Mouse (Mus musculus): ENCODE data around the gene Nlrp6. TPM values are rescaled to one million over a fixed set of nuclear protein-coding genes. Genes with fewer than 3 reads are reported as not detected.
"Not testable (repeated sequence)": the region's sequence is repeated elsewhere in the genome, so short reads cannot be mapped to it uniquely, and the experiment has no call there.

Gene Nlrp6
- total and polyA plus RNA-seq, 2 experiments from 2014 or later = 0.08 TPM; not detected in 1

DNA sequence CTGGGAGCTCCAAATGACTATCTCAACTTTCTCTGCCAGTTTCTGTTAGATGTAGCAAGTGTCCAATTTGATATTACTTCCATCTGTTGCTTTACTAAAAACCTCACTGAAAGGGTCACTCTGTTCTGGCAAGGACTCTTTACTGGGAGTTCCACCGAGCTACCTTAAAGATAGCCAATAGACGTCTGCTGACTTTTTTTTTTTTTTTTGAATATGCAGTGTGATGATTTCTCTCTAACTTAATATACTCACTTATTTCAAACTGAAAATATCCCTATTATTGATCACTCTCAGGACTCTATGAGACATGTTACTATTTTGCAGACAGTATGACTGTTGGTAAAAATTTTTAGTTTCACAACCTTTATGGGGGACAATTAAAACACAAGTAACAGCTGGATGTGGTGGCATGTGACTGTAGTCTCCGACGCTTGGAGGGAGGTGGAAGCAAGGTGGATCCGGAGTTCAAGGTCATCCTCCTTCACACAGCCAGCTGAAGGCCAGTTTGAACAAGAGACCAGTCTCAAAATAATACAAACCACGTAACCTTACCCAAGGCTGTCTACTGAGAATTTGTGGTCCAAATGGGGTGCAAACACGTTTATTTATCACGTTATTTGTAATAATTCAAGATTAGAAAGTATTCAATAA, 39.7 kb upstream of the Nlrp6 start:
- peak overlapping the region; percentile 86 for H3K27ac ChIP-seq (ENCODE audit: low read depth)
- H3K4me2 ChIP-seq (ENCODE audit: low read depth, low read length) = peak overlapping the region; percentile 89
- no peaks in the 10 kb centered on the region for H3K27me3 ChIP-seq (ENCODE audit: control insufficient read depth, insufficient read depth, low read length)
- peak overlapping the region; percentile 75 for H3K9ac ChIP-seq (replicated peaks; ENCODE audit: low read depth, low read length)
- DNase-seq (ENCODE audit: low spot score) (peak; percentile 48), ATAC-seq (ENCODE audit: insufficient read depth, low read depth) (0 out of 2 replicates have a peak, but pooled peaks have one; percentile 22)
- peaks cover 13% of the 10 kb centered on the region for H3K4me1 ChIP-seq (ENCODE audit: control insufficient read depth, insufficient read depth)
- no peaks in the 10 kb centered on the region for H3K9me3 ChIP-seq (replicated peaks; ENCODE audit: control insufficient read depth, low read length)
- H3K36me3 ChIP-seq (replicated peaks; ENCODE audit: control insufficient read depth, insufficient read depth, low read length) = peaks cover 33% of the 10 kb centered on the region
- H3K4me3 ChIP-seq (ENCODE audit: low read depth, low read length) = peak overlapping the region; percentile 96
- 6% methylated on average over 8 of the region's 8 CpGs for WGBS
- TF ChIP-seq CTCF (IDR thresholded peaks at IDR 0.05; ENCODE audit: low read depth) (no peak), EP300 (IDR thresholded peaks at IDR 0.05; ENCODE audit: low read depth) (no peak)

DNA sequence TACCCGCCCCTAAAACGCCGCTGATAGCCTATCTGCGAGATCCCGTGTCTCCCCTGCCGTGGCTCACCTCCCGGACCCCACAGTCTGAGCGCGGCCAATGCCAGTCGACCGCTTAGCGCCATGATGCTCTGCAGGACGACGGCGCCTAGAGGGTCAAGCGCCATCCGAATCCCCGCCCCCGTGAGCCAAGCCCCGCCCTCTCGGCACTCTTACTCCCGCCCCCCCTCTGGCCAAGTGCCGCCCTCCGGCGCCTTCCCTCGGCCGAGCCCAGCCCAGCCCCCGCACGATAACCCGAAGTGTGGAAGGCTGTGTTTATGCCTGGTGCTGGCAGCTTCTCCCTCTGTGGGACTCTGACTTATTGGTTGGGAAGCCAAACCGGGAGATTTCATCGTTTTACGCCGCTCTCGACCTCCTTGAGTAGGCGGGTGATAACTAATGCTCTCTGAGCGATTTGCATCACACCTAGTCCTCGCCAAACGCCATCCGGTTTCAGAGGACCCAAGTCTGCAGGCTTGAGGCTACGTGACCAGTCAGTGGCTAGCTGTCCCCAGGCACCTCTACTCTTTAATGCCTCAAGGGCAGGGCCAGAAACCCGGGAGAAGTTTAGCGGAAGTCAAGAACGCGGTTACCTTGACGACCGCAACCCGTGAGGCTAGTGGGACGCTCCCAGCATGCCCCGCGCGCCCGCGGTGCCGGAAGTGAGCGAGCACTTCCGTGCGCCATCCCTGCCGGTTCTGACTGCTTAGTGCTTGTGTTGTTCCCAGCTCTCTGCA, 38.8 kb upstream of the Nlrp6 start, which contains the start of the genes Psmd13 and Sirt3:
TSS of gene Psmd13 (plus strand) at position 273 of the 773 bp plus-strand sequence.
TSS of gene Sirt3 (minus strand) at position 614 of the 773 bp plus-strand sequence.
- ATAC-seq (ENCODE audit: insufficient read depth, low read depth) (peak; percentile 96), DNase-seq (ENCODE audit: low spot score) (peak; percentile 93)
- peaks cover 33% of the 10 kb centered on the region for H3K36me3 ChIP-seq (replicated peaks; ENCODE audit: control insufficient read depth, insufficient read depth, low read length)
- H3K27ac ChIP-seq (ENCODE audit: low read depth) = peak within 1 kb of the TSS; percentile 86
- under 1% methylated on average over 59 of the region's 59 CpGs for WGBS
- H3K9ac ChIP-seq (replicated peaks; ENCODE audit: low read depth, low read length) = peak within 1 kb of the TSS; percentile 75
- no peaks in the 10 kb centered on the region for H3K9me3 ChIP-seq (replicated peaks; ENCODE audit: control insufficient read depth, low read length)
- TF ChIP-seq CTCF (IDR thresholded peaks at IDR 0.05; ENCODE audit: low read depth) = no peak; the same call in 1 of the 2 replicates
- peak; percentile 43; the same call in 1 of the 2 replicates for TF ChIP-seq EP300 (IDR thresholded peaks at IDR 0.05; ENCODE audit: low read depth)
- peaks cover 13% of the 10 kb centered on the region for H3K4me1 ChIP-seq (ENCODE audit: control insufficient read depth, insufficient read depth)
- peak within 1 kb of the TSS; percentile 89 for H3K4me2 ChIP-seq (ENCODE audit: low read depth, low read length)
- no peaks in the 10 kb centered on the region for H3K27me3 ChIP-seq (ENCODE audit: control insufficient read depth, insufficient read depth, low read length)
- H3K4me3 ChIP-seq (ENCODE audit: low read depth, low read length) = peak within 1 kb of the TSS; percentile 96

GRCm38 (mm10) chr7:140882469-140882803, 38.3 kb upstream of the Nlrp6 start:
- TF ChIP-seq EP300 (IDR thresholded peaks at IDR 0.05; ENCODE audit: low read depth) (no peak), CTCF (IDR thresholded peaks at IDR 0.05; ENCODE audit: low read depth) (no peak)
- peak overlapping the region; percentile 86 for H3K27ac ChIP-seq (ENCODE audit: low read depth)
- peaks cover 33% of the 10 kb centered on the region for H3K36me3 ChIP-seq (replicated peaks; ENCODE audit: control insufficient read depth, insufficient read depth, low read length)
- H3K9me3 ChIP-seq (replicated peaks; ENCODE audit: control insufficient read depth, low read length) = no peaks in the 10 kb centered on the region
- H3K4me2 ChIP-seq (ENCODE audit: low read depth, low read length) = peak overlapping the region; percentile 89
- peak; percentile 19 for ATAC-seq (ENCODE audit: insufficient read depth, low read depth)
- H3K4me3 ChIP-seq (ENCODE audit: low read depth, low read length) = peak overlapping the region; percentile 96
- WGBS = under 1% methylated on average over 12 of the region's 12 CpGs
- DNase-seq (ENCODE audit: low spot score) = peak; percentile 13
- H3K9ac ChIP-seq (replicated peaks; ENCODE audit: low read depth, low read length) = peak overlapping the region; percentile 75
- peaks cover 13% of the 10 kb centered on the region for H3K4me1 ChIP-seq (ENCODE audit: control insufficient read depth, insufficient read depth)
- H3K27me3 ChIP-seq (ENCODE audit: control insufficient read depth, insufficient read depth, low read length) = no peaks in the 10 kb centered on the region

DNA sequence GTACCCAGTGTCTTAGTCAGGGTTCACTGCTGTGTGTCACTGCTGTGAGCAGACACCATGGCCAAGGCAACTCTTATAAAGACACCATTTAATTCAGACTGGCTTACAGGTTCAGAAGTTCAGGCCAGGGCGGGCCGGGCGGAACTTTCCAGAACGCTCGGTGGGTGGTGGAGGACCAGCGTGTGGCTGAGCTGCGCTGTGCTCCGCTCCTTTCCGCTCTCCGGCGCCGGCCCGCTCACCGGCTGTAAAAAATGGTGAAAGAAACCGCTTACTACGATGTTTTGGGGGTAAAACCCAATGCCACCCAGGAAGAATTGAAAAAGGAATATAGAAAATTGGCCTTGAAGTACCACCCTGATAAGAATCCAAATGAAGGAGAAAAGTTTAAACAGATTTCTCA, 30.1 kb upstream of the Nlrp6 start:
- H3K9ac ChIP-seq (replicated peaks; ENCODE audit: low read depth, low read length); H3K4me2 ChIP-seq (ENCODE audit: low read depth, low read length); H3K4me3 ChIP-seq (ENCODE audit: low read depth, low read length); DNase-seq (ENCODE audit: low spot score); H3K27me3 ChIP-seq (ENCODE audit: control insufficient read depth, insufficient read depth, low read length); H3K27ac ChIP-seq (ENCODE audit: low read depth); ATAC-seq (ENCODE audit: insufficient read depth, low read depth); H3K4me1 ChIP-seq (ENCODE audit: control insufficient read depth, insufficient read depth); H3K9me3 ChIP-seq (replicated peaks; ENCODE audit: control insufficient read depth, low read length): not testable (repeated sequence)
- 96% methylated on average over 16 of the region's 16 CpGs for WGBS
- peaks cover 77% of the 10 kb centered on the region for H3K36me3 ChIP-seq (replicated peaks; ENCODE audit: control insufficient read depth, insufficient read depth, low read length)

GRCm38 (mm10) chr7:140894031-140894430, 26.7 kb upstream of the Nlrp6 start:
- Histone ChIP-seq H3K4me2 (ENCODE audit: low read depth, low read length) (no peak overlapping the region), H3K9me3 (replicated peaks; ENCODE audit: control insufficient read depth, low read length) (no peaks in the 10 kb centered on the region), H3K4me3 (ENCODE audit: low read depth, low read length) (no peak overlapping the region), H3K36me3 (replicated peaks; ENCODE audit: control insufficient read depth, insufficient read depth, low read length) (peaks cover 71% of the 10 kb centered on the region), H3K27ac (ENCODE audit: low read depth) (no peak overlapping the region), H3K4me1 (ENCODE audit: control insufficient read depth, insufficient read depth) (0 out of 2 replicates have a peak, but pooled peaks cover 2% of the 10 kb centered on the region), H3K9ac (replicated peaks; ENCODE audit: low read depth, low read length) (no peak overlapping the region), H3K27me3 (ENCODE audit: control insufficient read depth, insufficient read depth, low read length) (no peaks in the 10 kb centered on the region)
- TF ChIP-seq EP300 (IDR thresholded peaks at IDR 0.05; ENCODE audit: low read depth) (no peak), CTCF (IDR thresholded peaks at IDR 0.05; ENCODE audit: low read depth) (no peak)
- WGBS = 92% methylated on average over 7 of the region's 7 CpGs
- DNase-seq (ENCODE audit: low spot score) = no peak
- no peak for ATAC-seq (ENCODE audit: insufficient read depth, low read depth)
